Mouse (Mus musculus): ENCODE results near the gene Rpl31. TPM values are rescaled to one million over a fixed set of nuclear protein-coding genes. Genes with fewer than 3 reads are reported as not detected.

Rpl31 gene
- total RNA-seq, 1 experiment = 1,395 TPM

DNA sequence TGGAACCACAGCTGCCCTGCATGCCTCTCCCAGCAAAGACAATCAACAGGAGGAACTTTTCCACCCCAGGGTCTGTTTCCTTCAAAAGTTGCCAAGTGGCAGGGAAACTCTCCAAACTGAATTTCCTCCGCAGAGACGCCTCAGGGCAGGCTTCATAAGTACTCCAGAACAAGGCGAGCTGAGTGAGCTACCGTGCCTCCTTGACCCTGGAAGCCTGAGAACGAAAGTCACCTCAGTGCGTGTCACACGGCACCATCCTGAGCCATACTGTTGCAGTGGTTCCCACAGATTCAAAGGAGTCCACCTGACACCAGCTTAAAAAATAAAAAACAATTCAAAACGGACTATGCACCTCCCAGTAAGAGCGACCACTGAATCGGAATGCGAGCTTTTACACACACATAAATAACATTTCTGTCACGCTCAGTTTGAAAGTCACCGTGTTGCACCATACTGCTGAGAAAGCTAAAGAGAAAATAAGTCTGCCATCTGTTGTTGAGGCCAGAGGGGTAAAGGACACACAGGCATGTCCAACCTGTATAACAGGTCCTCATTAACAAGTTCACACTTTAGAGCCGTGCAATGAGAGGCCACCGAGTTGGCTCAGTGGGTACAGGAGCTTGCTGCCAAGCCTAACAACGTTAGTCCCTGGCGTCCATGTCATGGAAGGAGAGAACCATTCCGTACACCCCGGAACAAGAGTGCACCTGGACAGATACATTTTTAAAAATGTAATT, 42.6 kb downstream of the Rpl31 start:
- no peak for DNase-seq (ENCODE audit: low read depth, low spot score)
- Histone ChIP-seq H3K4me3 (ENCODE audit: insufficient read depth in 1 of 2, low read depth in 1 of 2, low read length in 2 of 2, poor library complexity in 1 of 2, severe bottlenecking in 1 of 2) (no peak overlapping the region), H3K9ac (ENCODE audit: insufficient read depth, low read depth, low read length, poor library complexity, severe bottlenecking) (no peak overlapping the region), H3K27ac (ENCODE audit: insufficient read depth, low read depth, low read length, poor library complexity, severe bottlenecking) (no peak overlapping the region), H3K9me3 (ENCODE audit: control insufficient read depth, insufficient read depth, low read depth, low read length) (no peaks in the 10 kb centered on the region), H3K36me3 (ENCODE audit: control insufficient read depth, insufficient read depth, low read length, poor library complexity, severe bottlenecking) (no peaks in the 10 kb centered on the region), H3K4me1 (ENCODE audit: control insufficient read depth in 2 of 2, insufficient read depth in 2 of 2, low read length in 2 of 2, poor library complexity in 1 of 2) (no peaks in the 10 kb centered on the region; a peak in 1 of 4 replicates)
- in situ Hi-C loops (cut with MboI; ENCODE audit: low sequenced_read_pairs in 2 of 2, unreplicated experiment in 2 of 2) = no loop called here
- TF ChIP-seq MAFK (IDR thresholded peaks at IDR 0.05; ENCODE audit: insufficient read depth, low read depth, low read length) (no peak), HCFC1 (IDR thresholded peaks at IDR 0.05; ENCODE audit: borderline replicate concordance, insufficient read depth, low read length) (no peak), ZNF384 (IDR thresholded peaks at IDR 0.05; ENCODE audit: low read depth, low read length) (no peak), ZC3H11A (IDR thresholded peaks at IDR 0.05; ENCODE audit: borderline replicate concordance, low read depth, low read length) (no peak), CHD2 (IDR thresholded peaks at IDR 0.05; ENCODE audit: low read depth, low read length) (no peak)

DNA sequence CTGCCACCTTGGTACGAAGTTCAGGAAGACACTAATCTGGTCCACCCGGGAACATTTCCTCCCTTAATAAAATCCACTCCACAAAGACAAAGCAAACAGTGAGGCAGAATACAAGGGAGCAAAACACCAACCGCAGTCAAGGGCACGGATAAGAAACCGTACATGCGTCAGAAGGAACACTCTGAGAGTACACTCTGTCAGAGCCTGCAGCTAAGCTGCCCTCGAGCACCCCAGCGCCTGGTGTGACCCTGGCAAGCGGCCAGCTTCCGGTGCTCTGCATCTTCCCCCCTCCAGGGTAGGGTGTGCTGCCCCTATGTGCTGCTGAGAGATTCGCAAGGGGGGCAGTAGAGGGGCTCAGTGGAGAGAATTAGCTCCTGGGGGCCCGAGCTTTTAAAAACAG, 50.2 kb downstream of the Rpl31 start:
- H3K9ac ChIP-seq (ENCODE audit: insufficient read depth, low read depth, low read length, poor library complexity, severe bottlenecking) = no peak overlapping the region
- no peak for DNase-seq (ENCODE audit: low read depth, low spot score)
- H3K36me3 ChIP-seq (ENCODE audit: control insufficient read depth, insufficient read depth, low read length, poor library complexity, severe bottlenecking) = no peaks in the 10 kb centered on the region
- TF ChIP-seq ZC3H11A (IDR thresholded peaks at IDR 0.05; ENCODE audit: borderline replicate concordance, low read depth, low read length) (no peak), ZNF384 (IDR thresholded peaks at IDR 0.05; ENCODE audit: low read depth, low read length) (no peak), MAFK (IDR thresholded peaks at IDR 0.05; ENCODE audit: insufficient read depth, low read depth, low read length) (no peak), CHD2 (IDR thresholded peaks at IDR 0.05; ENCODE audit: low read depth, low read length) (no peak), HCFC1 (IDR thresholded peaks at IDR 0.05; ENCODE audit: borderline replicate concordance, insufficient read depth, low read length) (no peak)
- in situ Hi-C loops (cut with MboI; ENCODE audit: low sequenced_read_pairs in 2 of 2, unreplicated experiment in 2 of 2) = no loop called here
- no peaks in the 10 kb centered on the region for H3K9me3 ChIP-seq (ENCODE audit: control insufficient read depth, insufficient read depth, low read depth, low read length)
- H3K4me3 ChIP-seq (ENCODE audit: insufficient read depth in 1 of 2, low read depth in 1 of 2, low read length in 2 of 2, poor library complexity in 1 of 2, severe bottlenecking in 1 of 2) = no peak overlapping the region
- H3K4me1 ChIP-seq (ENCODE audit: control insufficient read depth in 2 of 2, insufficient read depth in 2 of 2, low read length in 2 of 2, poor library complexity in 1 of 2) = peaks cover 0 to 4% of the 10 kb centered on the region in 2 experiments; a peak in 1 of 4 replicates
- H3K27ac ChIP-seq (ENCODE audit: insufficient read depth, low read depth, low read length, poor library complexity, severe bottlenecking) = no peak overlapping the region

DNA sequence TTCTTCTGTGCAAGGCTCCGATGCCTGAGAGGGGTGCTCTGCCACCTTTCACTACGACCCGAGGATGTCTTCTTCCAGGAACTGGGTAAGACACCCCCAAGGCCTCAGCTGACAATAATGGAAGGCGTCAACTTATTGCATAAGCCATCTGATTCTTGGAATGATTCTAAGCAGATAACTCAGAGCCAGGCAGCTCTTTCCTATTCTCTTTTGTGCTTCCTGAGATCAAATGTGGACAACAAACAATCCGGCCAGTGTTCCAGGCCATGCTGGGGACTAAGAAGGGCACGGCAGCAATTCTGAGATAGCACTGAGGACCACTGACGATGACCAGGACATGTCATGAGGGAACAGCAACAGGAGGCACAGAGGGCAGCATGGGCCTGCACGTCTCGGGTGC, 51.2 kb downstream of the Rpl31 start:
- Histone ChIP-seq H3K9me3 (ENCODE audit: control insufficient read depth, insufficient read depth, low read depth, low read length) (no peaks in the 10 kb centered on the region), H3K36me3 (ENCODE audit: control insufficient read depth, insufficient read depth, low read length, poor library complexity, severe bottlenecking) (no peaks in the 10 kb centered on the region), H3K27ac (ENCODE audit: insufficient read depth, low read depth, low read length, poor library complexity, severe bottlenecking) (no peak overlapping the region), H3K4me3 (ENCODE audit: insufficient read depth in 1 of 2, low read depth in 1 of 2, low read length in 2 of 2, poor library complexity in 1 of 2, severe bottlenecking in 1 of 2) (no peak overlapping the region), H3K4me1 (ENCODE audit: control insufficient read depth in 2 of 2, insufficient read depth in 2 of 2, low read length in 2 of 2, poor library complexity in 1 of 2) (peaks cover under 1 to 4% of the 10 kb centered on the region in 2 experiments; a peak in 2 of 4 replicates), H3K9ac (ENCODE audit: insufficient read depth, low read depth, low read length, poor library complexity, severe bottlenecking) (no peak overlapping the region)
- TF ChIP-seq MAFK (IDR thresholded peaks at IDR 0.05; ENCODE audit: insufficient read depth, low read depth, low read length) (no peak), CHD2 (IDR thresholded peaks at IDR 0.05; ENCODE audit: low read depth, low read length) (no peak), HCFC1 (IDR thresholded peaks at IDR 0.05; ENCODE audit: borderline replicate concordance, insufficient read depth, low read length) (no peak), ZC3H11A (IDR thresholded peaks at IDR 0.05; ENCODE audit: borderline replicate concordance, low read depth, low read length) (no peak), ZNF384 (IDR thresholded peaks at IDR 0.05; ENCODE audit: low read depth, low read length) (no peak)
- in situ Hi-C loops (cut with MboI; ENCODE audit: low sequenced_read_pairs in 2 of 2, unreplicated experiment in 2 of 2) = no loop called here
- no peak for DNase-seq (ENCODE audit: low read depth, low spot score)

DNA sequence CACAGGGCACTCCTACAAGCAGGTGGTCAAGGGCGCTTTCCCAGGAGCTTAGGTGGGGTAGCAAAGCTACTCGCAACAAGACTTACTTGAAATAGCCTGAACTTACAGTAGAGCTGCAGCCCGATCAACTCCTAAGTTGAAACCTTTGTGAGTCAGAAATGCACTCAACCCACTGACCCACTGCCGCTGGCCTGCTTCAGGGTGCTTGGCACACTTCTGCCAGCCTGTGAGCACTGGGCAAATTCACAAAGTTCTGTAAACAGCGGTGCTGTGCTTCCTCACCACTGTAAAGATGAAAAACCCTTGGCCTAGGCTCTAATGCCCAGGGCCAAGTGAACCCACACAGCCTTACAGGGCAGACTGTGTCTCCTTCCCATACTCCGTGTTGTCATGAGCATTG, 53.3 kb downstream of the Rpl31 start:
- Histone ChIP-seq H3K4me1 (ENCODE audit: control insufficient read depth in 2 of 2, insufficient read depth in 2 of 2, low read length in 2 of 2, poor library complexity in 1 of 2) (peaks cover 4 to 7% of the 10 kb centered on the region in 2 experiments; a peak in 2 of 4 replicates), H3K36me3 (ENCODE audit: control insufficient read depth, insufficient read depth, low read length, poor library complexity, severe bottlenecking) (peaks cover 3% of the 10 kb centered on the region; the same call in 1 of the 2 replicates), H3K9me3 (ENCODE audit: control insufficient read depth, insufficient read depth, low read depth, low read length) (no peaks in the 10 kb centered on the region), H3K4me3 (ENCODE audit: insufficient read depth in 1 of 2, low read depth in 1 of 2, low read length in 2 of 2, poor library complexity in 1 of 2, severe bottlenecking in 1 of 2) (no peak overlapping the region), H3K27ac (ENCODE audit: insufficient read depth, low read depth, low read length, poor library complexity, severe bottlenecking) (no peak overlapping the region), H3K9ac (ENCODE audit: insufficient read depth, low read depth, low read length, poor library complexity, severe bottlenecking) (no peak overlapping the region)
- in situ Hi-C loops (cut with MboI; ENCODE audit: low sequenced_read_pairs in 2 of 2, unreplicated experiment in 2 of 2) = no loop called here
- TF ChIP-seq ZNF384 (IDR thresholded peaks at IDR 0.05; ENCODE audit: low read depth, low read length) (no peak), CHD2 (IDR thresholded peaks at IDR 0.05; ENCODE audit: low read depth, low read length) (no peak), HCFC1 (IDR thresholded peaks at IDR 0.05; ENCODE audit: borderline replicate concordance, insufficient read depth, low read length) (no peak), MAFK (IDR thresholded peaks at IDR 0.05; ENCODE audit: insufficient read depth, low read depth, low read length) (no peak), ZC3H11A (IDR thresholded peaks at IDR 0.05; ENCODE audit: borderline replicate concordance, low read depth, low read length) (no peak)
- DNase-seq (ENCODE audit: low read depth, low spot score) = no peak

Other genes starting within 250 kb of the Rpl31 start
- gene Npas2, start 174.1 kb upstream of the Rpl31 start, total RNA-seq (2012; rRNA removed) = 0.09 and 0.42 TPM in 2 replicates
- 6.1 and 12.1 TPM in 2 replicates for gene Tbc1d8, start 110.9 kb downstream of the Rpl31 start, total RNA-seq (2012; rRNA removed)
- 17.8 and 21.7 TPM in 2 replicates for gene Cnot11, start 167.2 kb downstream of the Rpl31 start, total RNA-seq (2012; rRNA removed)
- gene Rnf149, start 209.6 kb downstream of the Rpl31 start, total RNA-seq (2012; rRNA removed) = 57.6 and 61.7 TPM in 2 replicates